Mouse (Mus musculus): ENCODE data around the gene Gabra6. TPM values are rescaled to one million over a fixed set of nuclear protein-coding genes. Genes with fewer than 3 reads are reported as not detected.

Gene Gabra6
- not detected in 2 replicates for polyA plus RNA-seq (2015; fragmentation: Nextera tagmentation; extraction: Ambion mirVana)

DNA sequence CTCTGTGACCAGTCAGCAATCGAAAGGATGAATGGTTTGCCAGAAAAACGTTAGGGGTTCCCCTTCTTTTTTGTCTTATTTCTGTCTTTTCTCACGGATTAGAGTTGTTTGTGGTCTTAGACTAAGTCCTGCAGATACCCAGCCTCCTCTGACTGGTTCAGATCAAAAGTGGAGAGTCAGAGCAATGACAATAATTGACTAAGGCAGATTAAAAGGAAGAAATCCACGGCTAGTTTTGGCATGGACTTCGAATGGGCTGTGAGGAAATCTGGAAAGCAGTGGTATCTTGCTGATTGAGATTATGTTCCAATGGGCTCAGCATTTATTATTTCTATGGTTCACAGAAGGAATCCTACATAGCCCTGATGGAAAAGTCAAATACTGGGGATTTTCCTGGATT, at the start of gene Gabra6:
Gene Gabra6 (minus strand): TSS at position 191 of the 400 bp plus-strand sequence.
- no peak within 1 kb of the TSS for H3K4me2 ChIP-seq
- H3K9ac ChIP-seq: no peak within 1 kb of the TSS
- H3K9me3 ChIP-seq: no peaks in the 10 kb centered on the region
- WGBS: 79% methylated on average over 5 of the region's 5 CpGs
- no peak within 1 kb of the TSS for H3K4me3 ChIP-seq
- H3K4me1 ChIP-seq (replicated peaks): no peaks in the 10 kb centered on the region
- H3K27ac ChIP-seq (replicated peaks): no peak within 1 kb of the TSS
- no peaks in the 10 kb centered on the region for H3K27me3 ChIP-seq
- H3K36me3 ChIP-seq: no peaks in the 10 kb centered on the region
- ATAC-seq (ENCODE audit: low FRiP score, low read depth): no peak

- Histone ChIP-seq H3K27me3 (no peaks in the 10 kb centered on the region), H3K36me3 (no peaks in the 10 kb centered on the region), H3K4me1 (replicated peaks) (no peaks in the 10 kb centered on the region), H3K9ac (no peak overlapping the region), H3K9me3 (no peaks in the 10 kb centered on the region), H3K4me3 (no peak overlapping the region), H3K4me2 (no peak overlapping the region), H3K27ac (replicated peaks) (no peak overlapping the region)
- no peak for ATAC-seq (ENCODE audit: low FRiP score, low read depth)
- 90% methylated on average over 7 of the region's 7 CpGs for WGBS
These were observed 44.7 kb upstream of the Gabra6 start for GRCm38 (mm10) chr11:42365544-42365943.

- Histone ChIP-seq H3K4me3 (no peak overlapping the region), H3K36me3 (no peaks in the 10 kb centered on the region), H3K9me3 (no peaks in the 10 kb centered on the region), H3K4me2 (no peak overlapping the region), H3K4me1 (replicated peaks) (no peaks in the 10 kb centered on the region), H3K27me3 (no peaks in the 10 kb centered on the region), H3K27ac (replicated peaks) (no peak overlapping the region), H3K9ac (no peak overlapping the region)
- ATAC-seq (ENCODE audit: low FRiP score, low read depth): no peak
- WGBS: 89% methylated on average over 3 of the region's 3 CpGs
These were observed 11.2 kb upstream of the Gabra6 start for GRCm38 (mm10) chr11:42332121-42332520.

DNA sequence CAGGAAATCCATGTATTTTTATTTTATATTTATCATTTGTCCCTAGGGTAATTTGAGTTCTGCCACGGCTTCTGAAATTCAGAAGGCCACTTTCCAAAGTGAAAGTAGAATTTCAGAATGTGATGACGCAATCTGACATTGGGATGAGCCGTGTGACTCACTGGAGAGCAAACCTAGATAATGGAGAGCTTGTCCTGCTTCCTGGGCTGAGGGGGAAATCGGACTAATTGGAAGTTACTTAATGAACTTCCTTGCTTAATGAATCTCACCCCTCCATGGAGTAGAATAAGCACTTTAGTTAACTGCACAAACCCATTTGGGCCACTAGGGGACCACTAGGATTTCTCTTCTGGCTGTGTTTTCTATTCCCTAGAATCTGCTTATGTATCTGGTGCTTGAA, 5.4 kb upstream of the Gabra6 start:
- Histone ChIP-seq H3K27me3 (no peaks in the 10 kb centered on the region), H3K4me3 (no peak overlapping the region), H3K4me1 (replicated peaks) (no peaks in the 10 kb centered on the region), H3K4me2 (no peak overlapping the region), H3K27ac (replicated peaks) (no peak overlapping the region), H3K9ac (no peak overlapping the region), H3K36me3 (no peaks in the 10 kb centered on the region), H3K9me3 (no peaks in the 10 kb centered on the region)
- no peak for ATAC-seq (ENCODE audit: low FRiP score, low read depth)
- WGBS: 81% methylated on average over 4 of the region's 4 CpGs

DNA sequence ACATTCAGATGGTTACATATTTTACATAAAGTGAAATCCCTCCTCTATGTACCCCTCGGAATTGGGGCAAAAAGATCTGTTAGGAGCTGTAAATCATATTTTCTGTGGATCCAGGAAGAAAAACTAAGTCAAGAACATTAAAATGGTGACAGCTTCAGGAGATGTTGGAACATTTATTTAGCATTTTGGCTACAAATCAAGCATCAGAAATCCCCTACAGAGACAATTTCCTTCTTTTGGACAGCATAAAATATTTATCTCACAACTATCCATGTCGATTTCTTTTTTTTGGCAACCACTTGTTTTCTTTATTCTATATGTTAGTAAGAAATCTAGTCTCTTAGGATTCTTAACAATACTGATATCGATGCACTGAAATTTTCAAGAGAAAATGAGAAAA, 688 bp upstream of the Gabra6 start:
- no peak overlapping the region for H3K9ac ChIP-seq
- H3K4me1 ChIP-seq (replicated peaks): no peaks in the 10 kb centered on the region
- H3K9me3 ChIP-seq: no peaks in the 10 kb centered on the region
- WGBS: 86% methylated on average over 3 of the region's 3 CpGs
- no peak overlapping the region for H3K4me2 ChIP-seq
- ATAC-seq (ENCODE audit: low FRiP score, low read depth): no peak
- H3K36me3 ChIP-seq: no peaks in the 10 kb centered on the region
- H3K27ac ChIP-seq (replicated peaks): no peak overlapping the region
- no peak overlapping the region for H3K4me3 ChIP-seq
- no peaks in the 10 kb centered on the region for H3K27me3 ChIP-seq

- H3K4me2 ChIP-seq: no peak overlapping the region
- no peaks in the 10 kb centered on the region for H3K27me3 ChIP-seq
- no peaks in the 10 kb centered on the region for H3K4me1 ChIP-seq (replicated peaks)
- no peaks in the 10 kb centered on the region for H3K9me3 ChIP-seq
- ATAC-seq (ENCODE audit: low FRiP score, low read depth): no peak
- H3K9ac ChIP-seq: no peak overlapping the region
- H3K4me3 ChIP-seq: no peak overlapping the region
- H3K36me3 ChIP-seq: no peaks in the 10 kb centered on the region
- WGBS: 91% methylated on average over 3 of the region's 3 CpGs
- no peak overlapping the region for H3K27ac ChIP-seq (replicated peaks)
These were observed 1.4 kb downstream of the Gabra6 start for GRCm38 (mm10) chr11:42319521-42319920.

DNA sequence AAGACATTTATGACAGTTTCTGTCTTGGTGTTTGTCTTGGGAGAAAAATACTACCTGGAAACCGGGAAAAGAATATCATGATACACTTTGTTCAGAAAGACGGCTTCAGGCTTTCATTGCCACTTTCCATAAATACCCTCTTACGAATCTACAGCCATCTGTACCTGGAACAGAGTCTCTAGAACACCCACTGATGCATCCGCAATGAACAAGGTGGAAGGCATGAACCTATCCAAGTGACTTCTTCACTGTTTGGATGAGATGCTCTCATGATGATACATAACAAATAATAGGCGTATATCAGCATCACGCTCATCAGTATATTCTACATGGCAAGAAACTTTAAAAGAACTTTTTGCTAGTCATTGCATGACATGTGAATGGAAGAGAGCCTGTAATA, 1.8 kb downstream of the Gabra6 start:
- WGBS: 93% methylated on average over 6 of the region's 6 CpGs
- Histone ChIP-seq H3K4me3 (no peak overlapping the region), H3K27ac (replicated peaks) (no peak overlapping the region), H3K4me2 (no peak overlapping the region), H3K9me3 (no peaks in the 10 kb centered on the region), H3K27me3 (no peaks in the 10 kb centered on the region), H3K36me3 (no peaks in the 10 kb centered on the region), H3K9ac (no peak overlapping the region), H3K4me1 (replicated peaks) (no peaks in the 10 kb centered on the region)
- no peak for ATAC-seq (ENCODE audit: low FRiP score, low read depth)

DNA sequence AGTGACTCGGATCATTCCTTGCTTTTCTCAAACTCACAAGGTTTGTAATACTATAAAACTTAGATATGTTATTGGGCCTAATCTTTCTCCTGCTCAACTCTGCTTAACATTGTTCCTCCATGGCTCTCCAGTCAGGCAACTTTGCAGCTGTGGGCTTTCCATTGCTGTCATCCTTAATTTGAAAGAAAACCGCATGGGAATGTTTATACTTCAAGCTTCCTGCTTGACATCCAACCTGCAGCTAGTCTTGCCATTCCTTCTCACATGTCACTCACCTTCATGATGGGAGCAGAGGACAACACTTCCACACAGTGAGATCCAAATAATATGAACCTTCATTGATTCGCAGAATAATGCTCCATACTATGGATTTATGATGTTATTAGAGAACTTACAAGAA, 2.9 kb downstream of the Gabra6 start:
- Histone ChIP-seq H3K9me3 (no peaks in the 10 kb centered on the region), H3K4me2 (no peak overlapping the region), H3K36me3 (no peaks in the 10 kb centered on the region), H3K4me3 (no peak overlapping the region), H3K27me3 (no peaks in the 10 kb centered on the region), H3K9ac (no peak overlapping the region), H3K27ac (replicated peaks) (no peak overlapping the region), H3K4me1 (replicated peaks) (no peaks in the 10 kb centered on the region)
- WGBS: 93% methylated on average over 3 of the region's 3 CpGs
- no peak for ATAC-seq (ENCODE audit: low FRiP score, low read depth)

GRCm38 (mm10) chr11:42314850-42315249, 6.0 kb downstream of the Gabra6 start:
- 3% methylated on average over 6 of the region's 6 CpGs for WGBS
- ATAC-seq (ENCODE audit: low FRiP score, low read depth): 0 out of 2 replicates have a peak, but pooled peaks have one; percentile 38

DNA sequence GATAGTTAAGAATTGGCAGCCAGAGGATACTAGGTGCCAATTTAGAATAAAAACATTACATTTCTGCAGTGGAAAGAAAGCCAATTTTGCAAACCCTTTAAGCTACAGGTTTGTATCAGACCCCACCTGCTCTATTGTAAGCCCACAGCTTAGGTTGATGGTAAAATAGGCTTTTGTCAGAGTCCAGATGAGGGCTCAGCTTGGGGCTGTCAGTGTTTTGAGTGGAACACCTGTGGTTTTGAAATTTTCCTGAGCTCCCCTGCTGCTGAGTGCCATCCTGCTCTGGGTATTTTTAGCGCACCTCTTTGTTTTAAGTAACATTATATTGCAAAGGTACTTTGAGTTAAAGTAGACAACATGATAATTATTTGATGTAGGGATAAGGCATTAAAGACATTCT, 10.0 kb downstream of the Gabra6 start:
- no peaks in the 10 kb centered on the region for H3K36me3 ChIP-seq
- no peak overlapping the region for H3K27ac ChIP-seq (replicated peaks)
- no peaks in the 10 kb centered on the region for H3K9me3 ChIP-seq
- 44% methylated on average over 1 of the region's 1 CpGs for WGBS
- H3K4me1 ChIP-seq (replicated peaks): no peaks in the 10 kb centered on the region
- no peak overlapping the region for H3K4me2 ChIP-seq
- H3K9ac ChIP-seq: no peak overlapping the region
- no peaks in the 10 kb centered on the region for H3K27me3 ChIP-seq
- ATAC-seq (ENCODE audit: low FRiP score, low read depth): no peak
- no peak overlapping the region for H3K4me3 ChIP-seq

More at GRCm38 (mm10) chr11:42314850-42315249, 6.0 kb downstream of the Gabra6 start:
- no peaks in the 10 kb centered on the region for H3K9me3 ChIP-seq
- H3K27me3 ChIP-seq: no peaks in the 10 kb centered on the region
- H3K4me1 ChIP-seq (replicated peaks): no peaks in the 10 kb centered on the region
- no peak overlapping the region for H3K27ac ChIP-seq (replicated peaks)
- H3K9ac ChIP-seq: no peak overlapping the region
- H3K4me2 ChIP-seq: peak overlapping the region; percentile 41
- no peaks in the 10 kb centered on the region for H3K36me3 ChIP-seq
- H3K4me3 ChIP-seq: no peak overlapping the region

DNA sequence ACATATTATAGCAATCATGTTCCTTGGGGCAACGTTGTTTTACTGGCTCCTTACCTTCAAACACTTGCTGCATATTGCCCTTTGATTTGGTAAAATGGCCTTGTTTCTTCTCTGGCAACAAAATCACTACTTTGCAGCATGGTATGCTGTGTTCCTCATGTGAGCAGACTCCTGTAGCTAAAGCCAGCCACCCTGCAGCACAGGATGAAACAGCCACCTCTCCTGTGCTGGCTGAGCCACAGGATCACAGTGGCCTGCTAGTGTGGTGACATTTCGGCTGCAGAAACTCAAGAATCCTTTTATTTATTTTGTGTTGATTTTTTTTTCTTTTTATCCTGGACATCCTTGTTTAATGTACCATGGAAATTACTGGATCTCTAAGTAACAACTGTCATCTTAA, 11.8 kb downstream of the Gabra6 start:
- no peak for ATAC-seq (ENCODE audit: low FRiP score, low read depth)
- no peak overlapping the region for H3K4me2 ChIP-seq
- no peaks in the 10 kb centered on the region for H3K27me3 ChIP-seq
- no peaks in the 10 kb centered on the region for H3K36me3 ChIP-seq
- H3K27ac ChIP-seq (replicated peaks): no peak overlapping the region
- no peaks in the 10 kb centered on the region for H3K9me3 ChIP-seq
- no peaks in the 10 kb centered on the region for H3K4me1 ChIP-seq (replicated peaks)
- WGBS: 82% methylated on average over 2 of the region's 2 CpGs
- no peak overlapping the region for H3K9ac ChIP-seq
- no peak overlapping the region for H3K4me3 ChIP-seq

- Histone ChIP-seq H3K27ac (replicated peaks) (no peak overlapping the region), H3K36me3 (no peaks in the 10 kb centered on the region), H3K4me1 (replicated peaks) (no peaks in the 10 kb centered on the region), H3K4me2 (no peak overlapping the region), H3K27me3 (no peaks in the 10 kb centered on the region), H3K9ac (no peak overlapping the region), H3K9me3 (no peaks in the 10 kb centered on the region), H3K4me3 (no peak overlapping the region)
- no peak for ATAC-seq (ENCODE audit: low FRiP score, low read depth)
- 88% methylated on average over 1 of the region's 1 CpGs for WGBS
These were observed 14.8 kb downstream of the Gabra6 start for GRCm38 (mm10) chr11:42306095-42306494.

- Histone ChIP-seq H3K4me1 (replicated peaks) (no peaks in the 10 kb centered on the region), H3K9ac (no peak overlapping the region), H3K27ac (replicated peaks) (no peak overlapping the region), H3K4me3 (no peak overlapping the region), H3K27me3 (no peaks in the 10 kb centered on the region), H3K4me2 (no peak overlapping the region), H3K9me3 (no peaks in the 10 kb centered on the region), H3K36me3 (no peaks in the 10 kb centered on the region)
- whole genome bisulfite sequencing: 82% methylated on average over 3 of the region's 3 CpGs
- ATAC-seq (ENCODE audit: low FRiP score, low read depth): no peak
These were observed 61.9 kb downstream of the Gabra6 start for GRCm38 (mm10) chr11:42258978-42259377.
